Mouse (Mus musculus) olfactory bulb, adult 2 months (tissue): ENCODE measurements around the gene Miga1.

Source experiments
- CTCF ChIP-seq: fragments of 200-500 bp; IDR thresholded peaks from 2 replicates; pipeline ENCODE4 v1.5.1; 2012; ENCODE audit warnings: low read depth, mild to moderate bottlenecking, low read length, moderate library complexity; ENCODE audit not compliant: insufficient read depth
- POLR2A ChIP-seq: fragments of 200-500 bp; IDR thresholded peaks from 2 replicates; pipeline ENCODE4 v1.6.1; 2012; ENCODE audit warnings: mild to moderate bottlenecking, low read depth, low read length, moderate library complexity; ENCODE audit not compliant: insufficient read depth

- TF ChIP-seq CTCF: no peak
- TF ChIP-seq POLR2A: no peak
Observed at GRCm38 (mm10) chr3:152277912-152278311, 62.3 kb downstream of the Miga1 start.
